Mouse (Mus musculus) spleen, postnatal 14 days (tissue): ENCODE data around the gene Usf2.

Source experiments
- DNase-seq, 2 experiments: peaks; one replicate each; pipeline ENCODE4 v3.0.0; 2021 to 2022; ENCODE audit warnings: low spot score in 2 of 2

Usf2 gene

DNA sequence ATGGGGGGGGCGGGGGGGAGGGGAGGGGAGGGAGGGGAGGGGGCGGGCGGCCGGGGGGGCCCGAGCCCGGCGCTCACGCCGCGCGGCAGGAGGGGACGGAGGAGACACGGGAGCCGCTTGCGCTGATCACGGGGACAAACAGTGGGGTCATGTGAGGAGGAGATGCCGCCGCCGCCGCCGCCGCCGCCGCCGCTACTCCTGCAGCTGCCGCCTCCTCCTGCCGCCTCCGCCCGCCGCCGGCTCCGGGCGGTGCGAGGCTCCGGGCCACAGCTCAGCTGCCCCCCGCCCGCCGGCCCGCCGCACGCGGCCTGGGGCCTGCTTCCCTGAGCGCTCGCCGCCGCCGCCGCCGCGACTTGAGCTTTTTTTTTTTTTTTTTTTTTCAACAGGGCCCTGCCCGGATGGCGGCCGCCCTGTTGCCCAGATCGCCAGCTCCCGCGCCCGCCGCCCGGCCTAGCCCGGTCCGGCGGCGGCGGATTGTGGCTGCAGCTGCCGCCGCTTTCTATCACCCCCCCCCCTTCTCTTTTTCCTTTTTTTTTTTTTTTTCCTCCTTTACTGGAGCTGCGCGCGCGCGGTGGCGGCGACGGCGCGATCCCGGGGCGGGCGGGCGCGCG lies at the start of gene Usf2:
Gene Usf2 (minus strand): TSS at position 48 of the 611 bp plus-strand sequence.
- DNase-seq, result peak; percentile 45 to 65

DNA sequence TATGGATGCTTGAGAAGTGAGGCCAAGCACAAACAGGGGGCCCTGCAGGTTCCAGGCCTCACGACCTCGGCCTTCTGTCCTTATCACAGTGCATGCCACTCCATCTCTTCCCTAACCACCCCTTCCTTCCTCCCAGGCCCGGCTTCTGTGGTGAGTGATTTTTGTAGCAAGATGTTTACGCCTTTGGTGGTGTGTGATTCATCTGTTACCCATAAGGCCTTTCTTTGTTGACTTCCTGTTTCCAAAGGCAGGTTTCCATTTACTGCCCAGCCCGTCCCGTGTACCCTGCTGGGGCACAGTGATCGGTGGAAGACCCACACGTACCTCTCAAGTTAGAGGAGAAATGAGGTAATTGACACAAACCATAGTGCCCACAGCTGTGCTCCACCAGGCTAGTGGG lies 46.0 kb upstream of the Usf2 start:
- DNase-seq, result peak; percentile 11 to 16

DNA sequence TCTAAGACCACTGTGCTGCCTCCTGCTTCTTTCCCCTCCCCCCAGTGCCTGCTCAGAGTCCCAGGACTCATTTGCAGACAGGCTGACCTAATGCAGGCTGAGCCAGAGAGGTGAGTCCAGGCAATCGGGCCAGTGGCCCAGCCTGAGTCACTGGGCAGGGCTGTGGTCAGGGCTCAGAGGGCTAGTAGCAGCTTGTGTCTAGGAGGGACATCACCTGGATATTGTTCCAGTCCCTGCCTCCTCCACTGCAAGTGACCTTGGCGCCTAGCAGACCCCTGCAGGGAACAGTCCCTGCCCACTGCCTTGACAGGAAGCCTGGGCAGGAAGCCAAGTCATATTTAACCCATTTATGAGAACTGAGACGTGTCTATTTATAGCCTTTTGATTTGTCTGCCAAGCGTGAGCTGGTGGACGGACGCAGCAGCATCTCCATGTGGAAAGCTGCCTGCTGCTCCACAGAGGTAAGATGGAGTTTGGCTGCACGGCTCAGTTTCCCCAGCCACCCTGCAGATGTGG lies 44.0 kb upstream of the Usf2 start:
- DNase-seq, result peak; percentile 17 to 37

DNA sequence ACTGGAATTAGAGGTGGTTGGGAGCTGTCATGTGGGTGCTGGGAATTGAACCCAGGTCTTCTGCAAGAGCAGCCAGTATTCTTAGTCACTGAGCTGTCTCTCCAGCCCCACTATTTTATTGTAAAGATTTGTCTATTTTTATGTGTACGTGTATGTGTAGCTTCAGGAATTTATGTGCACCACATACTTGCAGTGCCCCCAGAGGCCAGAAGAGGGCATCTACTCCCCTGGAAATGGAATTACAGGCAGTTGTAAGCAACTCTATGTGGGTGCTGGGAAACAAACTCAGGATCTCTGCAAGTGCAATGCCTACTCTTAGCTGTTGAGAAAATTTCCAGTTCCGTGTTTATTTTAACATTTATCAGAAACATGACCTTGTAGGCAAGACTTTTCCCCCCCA lies 39.9 kb upstream of the Usf2 start:
- no peak for DNase-seq

DNA sequence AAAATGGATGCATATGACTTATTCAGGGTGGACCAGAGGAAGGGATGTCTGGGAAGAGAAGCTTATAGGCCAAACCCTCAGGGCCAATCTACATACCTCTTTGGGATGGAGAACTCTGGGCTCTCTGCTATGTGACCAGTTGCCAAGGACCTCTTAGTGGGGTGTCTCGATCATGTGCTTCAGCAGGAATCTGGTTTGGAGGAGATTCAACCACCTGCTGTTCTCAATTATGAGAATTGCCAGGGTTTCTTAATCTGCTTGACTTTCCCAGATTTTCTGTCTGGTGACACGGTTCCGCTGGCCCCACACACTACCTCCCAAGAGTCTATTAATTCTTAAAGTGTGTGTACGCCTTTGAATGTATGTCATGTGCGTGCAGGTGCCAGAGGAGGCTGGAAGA lies 37.4 kb upstream of the Usf2 start:
- no peak for DNase-seq

DNA sequence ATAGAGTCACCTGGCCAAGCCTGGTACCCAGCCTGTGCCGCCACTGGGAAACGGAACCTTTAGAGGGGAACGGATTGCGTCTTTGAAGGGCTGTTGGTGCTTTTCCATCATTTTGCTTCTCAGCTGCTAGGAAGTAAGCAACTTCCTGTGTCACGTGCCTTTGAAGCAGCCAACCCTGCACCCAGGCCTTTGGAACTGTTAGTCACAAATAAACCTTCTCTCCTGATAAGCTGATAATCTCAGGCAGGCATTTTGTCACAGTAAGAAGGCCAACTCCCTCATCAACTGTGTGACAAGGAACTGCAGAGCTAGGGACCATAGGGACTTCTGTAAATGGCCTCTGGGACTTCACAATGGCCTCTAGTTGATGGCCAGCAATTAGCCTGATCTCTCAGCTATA lies 35.5 kb upstream of the Usf2 start:
- no peak for DNase-seq

DNA sequence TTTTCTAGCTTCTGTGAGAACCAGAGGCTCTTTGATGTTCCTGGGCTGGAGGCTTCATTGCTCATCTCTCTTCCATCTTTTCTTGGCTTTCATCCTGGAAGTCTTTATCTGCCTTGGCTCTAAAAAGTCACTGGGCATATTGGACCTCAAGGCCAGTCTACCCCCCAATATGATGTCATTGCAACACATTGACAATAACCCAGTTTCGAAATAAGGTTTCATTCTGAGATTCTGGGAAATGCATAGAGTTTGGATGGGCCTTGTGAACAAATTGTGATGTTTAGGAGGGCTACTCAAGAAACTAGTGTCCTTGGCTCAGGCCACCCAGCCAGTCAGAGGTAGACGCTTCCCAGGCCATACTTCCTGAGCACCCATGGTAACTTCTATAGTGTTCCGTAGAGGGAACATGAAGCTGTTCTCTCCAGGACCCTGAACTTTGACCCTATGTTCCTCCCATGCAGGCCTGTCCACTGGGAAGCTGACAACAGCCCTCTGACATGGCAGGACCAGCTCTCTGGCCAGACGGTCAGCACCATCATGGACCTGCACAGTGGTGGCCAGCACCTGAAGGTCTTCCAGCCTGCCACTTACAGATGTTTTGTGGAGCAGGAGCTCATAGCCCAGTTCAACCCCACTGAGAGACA lies 32.0 kb upstream of the Usf2 start:
- no peak for DNase-seq

DNA sequence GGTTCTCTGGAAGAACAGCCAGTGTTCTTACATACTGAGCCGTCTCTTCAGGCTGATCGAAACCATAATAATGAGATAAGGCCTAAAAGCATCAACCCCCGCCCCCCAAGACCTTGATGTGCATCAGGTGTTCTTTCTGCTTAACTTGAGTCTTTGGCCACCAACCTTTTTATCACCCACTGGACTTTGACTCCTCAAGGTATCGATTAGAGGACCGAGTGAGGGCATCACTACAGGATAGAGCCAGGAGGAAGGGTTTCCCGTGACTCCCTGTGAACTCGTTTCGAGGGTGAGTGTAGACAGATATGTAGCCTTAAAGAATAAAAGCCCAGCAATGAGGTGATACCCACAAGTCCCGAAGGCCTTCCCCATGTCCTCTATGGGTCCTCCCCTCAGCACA lies 28.8 kb upstream of the Usf2 start:
- DNase-seq, result no peak

DNA sequence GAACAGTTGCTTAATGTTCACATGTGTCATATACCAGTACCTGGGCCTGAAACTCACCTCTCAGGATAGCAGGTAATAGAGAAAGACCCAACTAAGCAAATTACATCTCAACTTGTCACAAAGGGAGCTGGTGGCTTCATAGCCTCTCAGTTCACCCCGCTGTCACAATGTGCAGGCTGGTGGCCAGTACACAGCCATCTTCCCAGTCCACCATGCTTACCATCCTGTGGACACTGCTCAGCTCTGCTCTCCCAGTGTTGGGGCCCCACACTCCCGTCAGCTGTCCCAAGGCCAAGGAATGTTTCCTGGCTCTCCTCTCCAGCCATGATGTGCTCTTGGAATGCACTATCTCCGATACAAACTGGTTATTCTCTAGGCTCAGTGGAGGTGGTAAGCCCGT lies 25.1 kb upstream of the Usf2 start:
- no peak for DNase-seq

DNA sequence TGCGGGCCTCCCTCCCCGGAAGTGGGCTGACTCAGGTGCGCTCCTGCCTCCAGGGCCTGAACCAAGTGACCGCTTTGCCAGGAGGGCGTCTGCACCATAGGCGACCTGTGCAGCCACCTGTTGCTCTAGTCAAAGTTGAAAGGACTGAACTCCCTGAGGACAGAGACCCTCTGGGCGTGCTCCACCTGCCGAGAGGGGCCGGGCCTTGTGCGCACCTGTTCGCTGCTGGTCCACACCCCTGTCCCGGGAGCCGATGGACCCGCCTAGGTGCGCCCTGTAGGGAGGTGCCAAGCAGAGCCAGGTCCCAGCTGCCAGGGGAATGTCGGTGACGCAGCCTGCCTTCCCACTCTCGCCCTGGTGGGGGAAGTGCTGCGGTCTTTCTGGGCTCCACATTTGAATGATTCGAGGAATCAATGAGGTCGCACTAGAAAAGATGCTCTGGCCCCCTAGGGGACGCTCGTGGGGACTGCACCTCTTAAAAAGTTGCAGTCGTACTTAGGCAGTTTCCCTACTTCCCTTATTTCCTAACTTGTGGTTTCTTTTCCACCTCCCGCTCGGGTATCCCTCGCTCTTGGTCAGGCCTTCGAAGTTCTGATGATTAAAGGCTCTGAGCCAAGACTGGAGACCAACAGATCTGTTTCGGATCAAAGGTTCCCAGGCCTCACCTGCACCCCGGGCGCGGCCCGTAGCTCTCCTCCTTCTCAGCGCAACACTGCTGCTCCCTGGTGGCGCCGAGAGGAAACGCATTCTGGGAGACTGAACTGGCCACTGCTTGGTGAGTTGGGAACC lies 17.1 kb upstream of the Usf2 start, which contains the start of gene Fam187b:
Gene Fam187b (plus strand): TSS at position 290 of the 789 bp plus-strand sequence.
- peak; percentile 74 to 88 for DNase-seq

DNA sequence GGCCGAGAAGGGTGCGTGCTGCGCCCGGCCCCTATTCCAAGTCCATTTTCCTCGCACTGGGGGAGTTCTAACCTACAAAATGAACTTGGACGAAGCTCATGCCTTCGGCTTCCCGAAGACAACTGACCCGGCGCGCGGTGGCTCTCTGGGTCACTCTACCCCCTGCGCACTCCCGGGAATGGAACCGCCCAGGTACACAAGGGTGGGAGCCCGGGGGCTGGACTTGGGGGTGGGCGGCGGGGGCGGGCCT lies 16.6 kb upstream of the Usf2 start, which contains the start of gene Lsr:
Gene Lsr (minus strand): TSS at position 214 of the 250 bp plus-strand sequence.
- no peak for DNase-seq

DNA sequence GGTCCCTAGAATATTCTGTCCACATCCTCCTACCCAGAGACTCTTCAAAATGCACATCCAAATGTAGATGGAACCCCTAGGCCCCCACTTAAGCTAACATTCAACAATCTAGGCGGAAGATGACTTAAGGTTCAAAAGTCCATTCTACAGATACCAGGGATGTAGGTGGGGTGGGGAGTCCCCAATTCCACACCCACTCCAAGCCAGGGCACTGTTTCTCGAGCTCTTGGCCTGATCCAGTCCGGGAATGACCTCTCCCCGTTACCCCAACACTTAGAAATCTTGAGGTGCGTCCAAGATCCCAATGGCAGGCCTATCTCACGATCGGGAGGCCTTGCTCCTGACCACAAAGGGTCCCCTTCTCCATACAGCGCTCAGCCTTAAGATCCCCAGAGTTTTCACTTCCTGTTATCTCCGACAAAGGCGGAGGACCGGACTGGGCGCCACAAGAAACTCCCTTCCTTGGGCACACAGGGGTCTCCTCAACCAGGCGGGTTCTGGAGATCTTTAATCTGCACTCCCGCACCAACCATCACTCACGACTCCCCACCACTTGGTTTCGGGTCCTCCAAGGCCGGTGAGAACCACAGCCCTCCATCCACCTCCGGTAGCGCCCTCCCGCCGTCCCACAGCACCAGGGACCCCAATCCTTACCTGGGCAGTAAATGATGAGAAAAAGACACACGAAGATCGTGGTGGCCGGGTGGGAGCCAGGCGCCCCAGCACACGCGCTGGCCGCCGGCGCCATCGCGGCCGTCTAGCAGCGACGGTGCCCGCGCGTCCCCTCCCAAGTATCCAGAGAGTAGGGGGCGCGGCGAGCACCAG lies 16.0 kb upstream of the Usf2 start:
- no peak for DNase-seq

DNA sequence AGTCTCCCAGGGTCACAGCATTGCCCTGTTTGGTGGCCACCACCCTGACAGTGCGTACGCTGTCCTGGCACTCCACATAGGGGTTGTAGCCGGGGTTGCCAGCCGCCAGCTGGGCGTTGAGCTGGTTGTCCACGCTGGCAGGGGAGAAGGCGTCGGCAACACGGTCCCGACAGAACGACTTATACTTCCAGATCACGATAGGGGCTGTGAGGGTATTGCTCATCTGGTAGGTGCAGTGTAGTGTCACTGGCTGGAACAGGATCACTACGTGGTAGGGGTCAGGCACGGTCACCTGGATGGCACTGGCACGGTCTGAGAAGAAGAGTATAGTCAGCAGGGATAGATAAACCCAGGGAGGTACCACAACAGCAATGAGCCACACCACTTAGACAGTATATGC lies 15.3 kb upstream of the Usf2 start:
- no peak for DNase-seq

DNA sequence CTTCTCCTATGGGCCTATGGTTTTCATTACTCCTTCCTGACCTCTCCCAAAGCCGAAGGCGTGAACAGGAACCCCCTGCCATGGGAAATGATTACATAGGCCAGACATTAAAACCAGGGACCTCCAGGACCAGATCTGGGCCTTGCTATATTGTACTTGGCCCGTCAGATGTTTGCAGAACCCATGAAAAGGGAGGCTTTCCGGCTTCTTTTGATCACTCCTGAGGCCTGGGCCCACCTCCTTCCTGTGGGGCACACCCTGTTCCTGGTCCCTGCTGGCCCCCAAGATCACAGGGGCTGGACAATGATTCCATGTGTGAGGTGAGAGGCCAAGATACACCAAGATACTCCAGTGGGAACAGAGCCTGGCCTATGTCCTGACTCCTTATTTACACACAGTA lies 12.6 kb upstream of the Usf2 start:
- DNase-seq, result no peak

DNA sequence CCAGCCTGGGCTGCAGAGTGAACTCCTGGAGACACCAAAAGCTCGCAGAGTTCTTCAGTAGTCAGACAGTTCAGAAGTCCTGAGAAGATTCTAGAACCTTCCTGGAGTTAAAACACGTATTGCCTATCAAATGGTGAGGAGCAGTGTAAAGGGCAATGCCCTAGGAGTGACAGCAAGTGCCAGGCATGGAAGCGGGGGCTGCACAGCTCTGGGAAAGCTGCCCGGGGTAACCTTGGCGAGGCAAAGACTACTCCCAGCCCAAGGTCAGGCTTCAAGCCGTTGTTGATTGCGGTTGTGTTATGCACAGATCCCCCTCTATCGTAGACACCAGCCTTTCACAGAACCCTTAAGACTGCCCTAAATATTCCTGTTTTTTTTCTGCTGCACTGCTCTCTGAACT lies 12.0 kb upstream of the Usf2 start:
- no peak for DNase-seq

DNA sequence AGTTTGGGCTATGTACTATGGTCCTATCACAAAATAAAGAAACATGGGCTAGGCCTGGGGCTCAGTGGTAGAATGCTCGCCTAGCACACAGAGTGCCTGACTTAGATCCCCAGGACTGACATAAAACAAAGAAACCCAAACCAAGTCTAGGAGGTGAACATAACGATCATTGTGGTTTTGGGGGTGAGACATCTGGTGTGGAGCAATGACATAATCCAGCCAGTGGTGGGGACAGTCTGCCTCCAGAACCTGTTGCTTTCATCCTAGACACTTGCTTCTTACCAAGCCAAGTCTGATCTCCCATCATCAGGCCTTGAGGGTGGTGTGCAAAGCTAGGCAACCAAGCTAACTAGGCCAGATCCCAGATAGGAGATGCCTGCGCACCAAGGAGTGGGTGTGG lies 10.1 kb upstream of the Usf2 start:
- no peak for DNase-seq

DNA sequence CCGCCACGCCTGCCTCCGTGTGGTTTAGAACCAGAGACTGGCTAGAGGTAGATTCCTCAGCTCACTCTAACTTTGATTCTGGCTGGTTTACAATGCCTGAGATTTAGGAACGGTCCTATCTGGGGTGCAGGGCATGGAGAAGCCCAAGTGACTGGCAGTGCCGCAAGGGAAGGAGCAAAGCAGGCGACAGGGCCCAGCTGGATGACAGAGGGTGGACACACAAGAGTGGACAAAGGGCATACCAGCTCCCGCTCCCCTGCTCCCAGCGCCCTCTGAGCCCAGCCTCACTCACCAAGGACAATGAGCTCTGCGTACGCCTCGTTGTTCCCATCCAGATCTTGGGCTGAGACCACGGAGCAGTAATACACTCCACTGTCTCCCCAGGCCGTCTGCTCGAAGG lies 9.1 kb upstream of the Usf2 start:
- no peak for DNase-seq

DNA sequence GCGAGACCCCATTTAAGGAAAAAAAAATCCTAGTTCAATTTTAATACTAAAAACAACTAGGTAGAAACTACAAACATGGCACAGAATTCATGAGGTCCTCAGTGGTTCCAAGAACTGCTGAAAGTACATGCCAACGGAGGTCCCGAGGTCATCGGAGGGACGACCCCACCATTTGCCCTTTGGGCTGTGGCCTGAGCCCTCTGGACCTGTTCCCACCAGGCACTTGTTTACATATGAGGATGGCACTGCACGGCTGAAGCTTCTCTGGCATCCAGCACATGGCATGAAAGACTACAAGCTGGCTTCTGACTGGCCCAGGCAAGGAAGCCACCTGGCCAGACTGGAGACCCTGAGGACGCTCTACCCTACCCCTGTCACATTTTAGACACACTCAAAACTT lies 7.8 kb upstream of the Usf2 start:
- DNase-seq, result no peak

DNA sequence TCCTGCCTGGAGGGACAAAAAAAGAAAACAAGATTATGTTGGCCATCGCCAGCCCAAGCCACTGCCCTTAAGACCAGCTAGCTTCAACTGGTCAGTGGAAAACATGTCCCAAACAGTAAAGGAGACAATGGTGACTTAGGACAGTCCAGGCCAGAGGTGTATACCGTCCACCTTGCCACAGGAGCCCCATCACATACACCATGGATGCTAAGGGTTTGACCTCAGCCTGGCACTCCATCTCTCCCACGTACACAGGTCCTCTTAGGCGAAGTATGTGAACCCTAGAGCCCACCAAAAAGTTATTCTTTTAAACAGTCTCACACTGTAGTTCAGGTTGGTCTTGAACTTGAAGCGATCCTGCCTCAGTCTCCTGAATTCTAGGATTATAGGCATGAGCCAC lies 6.3 kb upstream of the Usf2 start:
- DNase-seq, result no peak

DNA sequence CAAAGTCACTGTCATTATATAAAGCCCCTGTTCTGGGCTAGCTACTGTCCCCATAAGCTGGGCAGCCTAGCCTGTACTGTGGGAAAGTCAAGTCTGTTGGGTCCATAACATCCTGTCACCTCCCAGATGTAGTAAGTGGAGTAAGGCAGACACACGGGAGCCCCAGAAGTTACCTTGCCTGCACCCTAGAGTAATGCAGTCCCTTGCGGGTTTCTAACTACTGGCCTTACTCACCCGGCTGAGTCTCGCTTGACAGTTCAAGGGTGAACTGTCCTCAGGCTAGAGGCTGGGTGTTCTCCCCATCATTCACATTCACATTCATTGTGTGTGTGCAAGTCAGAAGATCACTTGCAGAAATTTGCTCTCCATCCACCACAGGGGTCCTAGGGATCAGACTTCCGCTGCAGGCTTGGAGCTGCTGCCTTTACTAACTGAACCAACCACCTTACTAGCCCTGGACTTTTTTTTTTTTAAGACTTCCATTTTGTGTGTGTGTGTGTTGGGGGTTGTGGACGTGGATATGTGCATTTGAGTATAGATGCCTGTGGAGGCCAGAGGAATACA lies 3.3 kb upstream of the Usf2 start:
- no peak for DNase-seq

DNA sequence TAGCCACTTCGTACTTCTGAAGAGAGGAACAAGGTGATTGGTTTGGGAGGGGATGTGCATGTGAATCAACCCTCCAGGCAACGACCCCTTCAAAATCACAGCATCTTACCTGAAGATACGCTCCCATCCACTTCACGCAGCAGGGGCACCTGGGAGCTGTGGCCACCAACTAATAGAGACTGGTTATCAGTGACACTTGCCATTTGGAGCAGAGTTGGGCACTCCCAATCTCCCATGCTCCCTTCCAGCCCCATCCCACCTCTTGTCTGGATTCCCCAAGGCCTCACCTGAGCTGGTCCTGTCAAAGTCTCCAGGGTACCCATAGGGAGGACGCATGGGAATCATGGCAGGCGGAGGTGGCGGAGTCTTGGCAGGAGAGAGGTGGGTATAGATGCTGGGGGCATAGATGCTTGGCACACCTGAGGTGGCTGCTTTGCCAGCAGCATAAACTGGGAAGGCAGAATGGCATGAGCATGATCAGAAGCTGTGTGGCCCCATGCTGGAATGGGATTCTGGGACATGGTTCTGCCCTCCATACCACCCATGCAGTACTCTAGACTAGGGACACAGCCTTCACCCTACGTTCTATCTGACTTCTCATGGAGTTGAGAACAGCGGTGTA lies 2.4 kb upstream of the Usf2 start:
- DNase-seq, result no peak
